Mouse (Mus musculus): Measurements from ENCODE around the gene Nono. TPM values are rescaled to one million over a fixed set of nuclear protein-coding genes. Genes with fewer than 3 reads are reported as not detected.

Nono gene
- polyA plus RNA-seq, 1 experiment from 2014 or later: 374 TPM

Other genes starting within 250 kb of the Nono start
- gene Snx12, start 206.8 kb upstream of the Nono start, polyA plus RNA-seq (2015; fragmentation: Nextera tagmentation; extraction: Ambion mirVana): 52.1 and 58.3 TPM in 2 replicates
- 3.4 and 4.4 TPM in 2 replicates for gene Foxo4, start 174.8 kb upstream of the Nono start, polyA plus RNA-seq (2015; fragmentation: Nextera tagmentation; extraction: Ambion mirVana)
- not detected in 2 replicates for gene Gm614, start 165.3 kb upstream of the Nono start, polyA plus RNA-seq (2015; fragmentation: Nextera tagmentation; extraction: Ambion mirVana)
- gene Il2rg, start 161.1 kb upstream of the Nono start, polyA plus RNA-seq (2015; fragmentation: Nextera tagmentation; extraction: Ambion mirVana): 14.2 and 15.3 TPM in 2 replicates
- gene Gm20489, start 160.3 kb upstream of the Nono start, polyA plus RNA-seq (2015; fragmentation: Nextera tagmentation; extraction: Ambion mirVana): not detected in 2 replicates
- 33.3 and 39.3 TPM in 2 replicates for gene Med12, start 155.3 kb upstream of the Nono start, polyA plus RNA-seq (2015; fragmentation: Nextera tagmentation; extraction: Ambion mirVana)
- gene Nlgn3, start 130.2 kb upstream of the Nono start, polyA plus RNA-seq (2015; fragmentation: Nextera tagmentation; extraction: Ambion mirVana): 11.6 and 12.8 TPM in 2 replicates
- 0.24 and 0.34 TPM in 2 replicates for gene Gjb1, start 52.9 kb upstream of the Nono start, polyA plus RNA-seq (2015; fragmentation: Nextera tagmentation; extraction: Ambion mirVana)
- 30.6 and 33.0 TPM in 2 replicates for gene Zmym3, start 8.5 kb upstream of the Nono start, polyA plus RNA-seq (2015; fragmentation: Nextera tagmentation; extraction: Ambion mirVana)
- 53.1 and 66.4 TPM in 2 replicates for gene Itgb1bp2, start 19.8 kb downstream of the Nono start, polyA plus RNA-seq (2015; fragmentation: Nextera tagmentation; extraction: Ambion mirVana)
- 11.6 and 11.8 TPM in 2 replicates for gene Taf1, start 103.4 kb downstream of the Nono start, polyA plus RNA-seq (2015; fragmentation: Nextera tagmentation; extraction: Ambion mirVana)
- gene Ogt, start 210.7 kb downstream of the Nono start, polyA plus RNA-seq (2015; fragmentation: Nextera tagmentation; extraction: Ambion mirVana): 160 and 168 TPM in 2 replicates

Measured in embryonic facial prominence, embryonic 15.5 days (tissue).